Mouse (Mus musculus) large intestine, adult 2 months (tissue): ENCODE data around the gene Srd5a3. TPM values are rescaled to one million over a fixed set of nuclear protein-coding genes. Genes with fewer than 3 reads are reported as not detected.

ENCODE experiments used
- DNase-seq: peaks from one replicate; pipeline ENCODE4 v3.0.0-alpha.2; 2012; ENCODE audit warnings: low read depth, low spot score
- WGBS: fragments of 180-500 bp; shearing (Covaris S2); methylation state at CpG from one replicate; pipeline ENCODE4 v1.1.7; 2018; 5-methylcytosine and 5-hydroxymethylcytosine counted together
- polyA plus RNA-seq: library from polyadenylated mRNA; depleted of rRNA; stranded (reverse); fragments of >200 nt; gene quantifications from 2 replicates; pipeline ENCODE4 v1.2.3, GENCODE M21; 2012; rRNA removed

Gene Srd5a3
- polyA plus RNA-seq, 1 experiment = 60.8 TPM

DNA sequence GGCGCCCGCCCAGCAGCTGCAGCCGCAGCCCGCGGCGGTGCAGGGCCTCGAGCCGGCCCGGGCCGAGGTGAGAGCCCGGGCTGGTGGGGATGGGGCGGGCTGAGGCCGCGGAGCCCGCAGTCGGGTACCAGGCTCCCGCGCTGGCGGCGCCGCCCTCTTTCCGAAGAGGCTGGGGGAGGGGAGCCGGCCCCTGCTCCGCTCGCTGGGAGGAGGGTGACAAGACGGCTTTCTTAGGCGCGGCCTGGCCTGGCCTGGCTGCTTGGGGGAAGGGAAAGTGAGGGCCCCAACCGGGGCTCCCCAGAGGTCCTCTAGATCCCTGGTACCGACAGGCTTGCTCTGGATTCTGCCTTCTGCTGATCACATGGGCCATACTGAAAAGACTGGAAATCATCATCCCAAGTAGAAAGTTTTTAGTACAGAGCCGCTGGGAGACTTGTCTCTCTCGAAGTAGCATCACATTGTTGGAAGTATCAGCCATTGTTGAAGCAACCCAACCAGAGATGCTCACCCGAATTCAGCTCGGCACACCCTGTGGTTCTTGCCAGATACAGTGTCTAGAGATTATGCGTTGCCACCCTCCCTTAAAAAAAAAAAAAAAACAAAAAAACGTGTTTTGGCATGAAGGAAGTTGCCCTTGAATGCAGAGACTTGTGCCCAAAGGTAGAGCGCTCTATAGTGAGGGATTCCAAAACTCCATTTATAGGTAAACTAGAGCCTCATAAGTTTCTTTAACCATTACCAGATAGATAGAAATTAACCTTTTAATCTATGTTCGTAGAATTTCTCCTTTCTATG, 44.4 kb downstream of the Srd5a3 start:
- DNase-seq = no peak
- WGBS = 4% methylated on average over 38 of the region's 38 CpGs

- DNase-seq = no peak
- WGBS = 91% methylated on average over 5 of the region's 5 CpGs
Measured at GRCm38 (mm10) chr5:76187885-76188284, 47.8 kb downstream of the Srd5a3 start.

DNA sequence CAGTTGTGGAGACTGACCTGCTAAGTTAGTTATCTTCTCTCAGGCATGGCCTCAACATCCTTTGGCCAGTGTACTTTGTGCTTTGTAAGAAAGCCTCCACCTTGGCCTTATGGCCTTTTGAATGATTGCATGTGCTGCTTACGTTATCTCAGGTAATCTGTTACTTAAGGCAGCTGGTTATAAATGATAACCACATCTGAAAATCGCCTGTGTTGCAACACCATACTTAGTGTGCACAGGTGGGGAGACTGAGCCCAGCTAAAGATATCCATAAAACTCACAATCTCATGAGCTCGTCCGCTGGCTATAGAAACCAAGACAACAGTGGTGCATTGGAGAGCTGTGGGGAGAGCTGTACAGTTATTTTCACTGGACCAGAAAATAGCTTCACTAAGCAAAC, 50.5 kb downstream of the Srd5a3 start:
- WGBS = 79% methylated on average over 4 of the region's 4 CpGs
- DNase-seq = no peak

DNA sequence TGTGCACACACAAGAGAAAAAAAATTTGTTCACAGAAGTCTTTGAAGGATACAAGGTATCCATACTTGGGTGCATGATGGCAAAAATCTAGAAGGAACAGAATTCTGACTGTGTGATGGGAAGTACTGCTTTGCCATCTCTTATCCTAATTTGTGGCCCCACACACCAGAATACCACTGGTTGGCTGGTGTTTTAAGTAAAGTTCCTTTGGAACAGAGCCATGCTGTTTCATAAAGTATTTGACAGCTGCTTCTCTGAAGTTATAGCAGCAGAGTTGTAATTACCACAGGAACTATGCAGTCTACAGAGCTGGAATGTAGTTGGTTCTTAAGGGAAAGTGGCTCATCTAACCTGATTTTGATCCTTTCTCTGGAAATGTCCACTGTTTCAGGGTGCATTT, 53.0 kb downstream of the Srd5a3 start:
- DNase-seq = no peak

DNA sequence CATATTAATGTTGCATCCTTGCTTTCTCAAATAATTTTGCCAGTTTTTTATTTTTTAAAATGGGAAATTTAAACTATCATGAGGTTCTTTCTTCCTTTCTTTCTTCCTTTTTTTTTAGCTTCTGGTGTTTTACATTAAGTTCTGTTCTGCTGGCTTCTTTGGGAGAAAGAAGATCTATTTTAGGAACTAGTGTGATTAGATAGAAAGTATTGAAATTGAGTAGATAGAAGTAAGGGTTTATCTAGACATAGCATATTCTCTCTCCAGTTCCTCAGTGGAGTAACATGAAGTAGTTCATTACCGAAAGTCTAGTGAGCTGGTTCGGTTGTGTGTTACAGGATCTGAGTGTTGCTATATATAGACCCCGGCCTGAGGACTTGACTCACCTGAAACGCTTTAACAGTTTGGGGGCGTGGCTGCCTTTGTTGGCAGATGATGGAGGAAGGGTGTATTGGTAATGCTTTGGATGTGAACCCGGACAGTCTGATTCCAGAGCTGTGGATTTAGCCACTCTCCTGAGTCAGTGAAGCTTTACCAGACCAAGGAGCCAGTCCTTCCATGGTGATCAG, 54.4 kb downstream of the Srd5a3 start:
- no peak for DNase-seq
- 58% methylated on average over 6 of the region's 6 CpGs for WGBS

GRCm38 (mm10) chr5:76199346-76199745, 59.3 kb downstream of the Srd5a3 start:
- no peak for DNase-seq
- WGBS = 94% methylated on average over 13 of the region's 13 CpGs

GRCm38 (mm10) chr5:76203171-76203570, 63.1 kb downstream of the Srd5a3 start:
- no peak for DNase-seq
- 77% methylated on average over 3 of the region's 3 CpGs for WGBS

Other genes starting within 250 kb of the Srd5a3 start
- gene Kdr, start 161.8 kb upstream of the Srd5a3 start, polyA plus RNA-seq = 3.9 and 6.3 TPM in 2 replicates
- 44.5 and 49.4 TPM in 2 replicates for gene Tmem165, start 43.6 kb downstream of the Srd5a3 start, polyA plus RNA-seq
- 6.0 and 15.0 TPM in 2 replicates for gene Clock, start 164.5 kb downstream of the Srd5a3 start, polyA plus RNA-seq
- gene Pdcl2, start 190.9 kb downstream of the Srd5a3 start, polyA plus RNA-seq = not detected in 2 replicates
- gene Nmu, start 223.5 kb downstream of the Srd5a3 start, polyA plus RNA-seq = 1.4 and 1.6 TPM in 2 replicates